Mouse (Mus musculus) C2C12 (cell line): ENCODE data around the gene Fam174b. TPM values are rescaled to one million over a fixed set of nuclear protein-coding genes. Genes with fewer than 3 reads are reported as not detected.

Source experiments
- H3K27me3 ChIP-seq: one replicate; pipeline ENCODE4 v1.6.1; 2011; ENCODE audit not compliant: control insufficient read depth, insufficient read depth, insufficient read length
- H3K36me3 ChIP-seq: one replicate; pipeline ENCODE4 v1.6.1; 2011; ENCODE audit not compliant: control insufficient read depth, insufficient read depth
- H3K4me3 ChIP-seq: one replicate; pipeline ENCODE4 v1.5.1; 2011; ENCODE audit warnings: mild to moderate bottlenecking, control low read depth; ENCODE audit not compliant: poor library complexity, insufficient read depth, severe bottlenecking
- H3K79me2 ChIP-seq: one replicate; pipeline ENCODE4 v1.6.1; 2011; ENCODE audit not compliant: control insufficient read depth, insufficient read depth
- H3K79me3 ChIP-seq: one replicate; pipeline ENCODE4 v1.6.1; 2011; ENCODE audit warnings: low read depth, control low read depth
- H3ac ChIP-seq: one replicate; pipeline ENCODE3; 2011; ENCODE audit warnings: low read depth; ENCODE audit not compliant: control insufficient read depth, insufficient read length
- CEBPB ChIP-seq: IDR thresholded peaks from one replicate; pipeline ENCODE4 v1.6.1; 2011; ENCODE audit warnings: low read depth, mild to moderate bottlenecking, control low read depth, moderate library complexity
- CTCF ChIP-seq: IDR thresholded peaks from one replicate; pipeline ENCODE4 v1.5.1; 2011; ENCODE audit not compliant: control insufficient read depth, insufficient read depth, insufficient read length
- FOSL1 ChIP-seq: IDR thresholded peaks from one replicate; pipeline ENCODE4 v1.8.0; 2011; ENCODE audit warnings: mild to moderate bottlenecking, low read length; ENCODE audit not compliant: poor library complexity, insufficient read depth, severe bottlenecking
- MAX ChIP-seq: IDR thresholded peaks from one replicate; pipeline ENCODE4 v1.6.1; 2011; ENCODE audit warnings: mild to moderate bottlenecking, control low read depth
- MYOD1 ChIP-seq: IDR thresholded peaks from one replicate; pipeline ENCODE4 v1.6.1; 2011; ENCODE audit warnings: low read depth; ENCODE audit not compliant: control insufficient read depth, insufficient read length
- MYOG ChIP-seq: IDR thresholded peaks from one replicate; pipeline ENCODE4 v1.6.1; 2011; ENCODE audit not compliant: control insufficient read depth, insufficient read length; ENCODE audit errors: extremely low read depth
- USF1 ChIP-seq: IDR thresholded peaks from one replicate; pipeline ENCODE4 v1.6.1; 2011; ENCODE audit warnings: low read depth, mild to moderate bottlenecking, control low read depth, moderate library complexity
- microRNA-seq: library from miRNA; unstranded; fragments of <30 nt; microRNA quantifications from one replicate; pipeline ENCODE4, GENCODE M21; 2019; ENCODE audit warnings: borderline microRNAs expressed
- polyA plus RNA-seq: library from polyadenylated mRNA; unstranded; fragments of >200 nt; fragmentation: generic; extraction: Trizol; gene quantifications from one replicate; pipeline ENCODE4 v1.2.1, GENCODE M21; 2012; ENCODE audit warnings: missing spikeins

The Fam174b gene
- polyA plus RNA-seq, 1 experiment: not detected

GRCm38 (mm10) chr7:73812176-73812575 lies 72.1 kb downstream of the Fam174b start:
- H3K4me3 ChIP-seq: no peak overlapping the region
- peaks cover 19% of the 10 kb centered on the region for H3K27me3 ChIP-seq
- no peaks in the 10 kb centered on the region for H3K79me3 ChIP-seq
- H3K36me3 ChIP-seq: no peaks in the 10 kb centered on the region
- TF ChIP-seq CEBPB (no peak), CTCF (no peak), MYOG (no peak), FOSL1 (no peak), MAX (no peak), USF1 (no peak), MYOD1 (no peak)
- H3K79me2 ChIP-seq: no peaks in the 10 kb centered on the region
- H3ac ChIP-seq: no peak overlapping the region

- H3K4me3 ChIP-seq: no peak overlapping the region
- no peaks in the 10 kb centered on the region for H3K79me3 ChIP-seq
- TF ChIP-seq MYOG: no peak
- TF ChIP-seq USF1: no peak
- TF ChIP-seq MYOD1: no peak
- TF ChIP-seq CTCF: no peak
- TF ChIP-seq CEBPB: no peak
- TF ChIP-seq FOSL1: no peak
- TF ChIP-seq MAX: no peak
- no peak overlapping the region for H3ac ChIP-seq
- no peaks in the 10 kb centered on the region for H3K79me2 ChIP-seq
- H3K36me3 ChIP-seq: no peaks in the 10 kb centered on the region
- peaks cover 19% of the 10 kb centered on the region for H3K27me3 ChIP-seq
Observed at GRCm38 (mm10) chr7:73813887-73814286, 73.8 kb downstream of the Fam174b start.

- H3K79me2 ChIP-seq: no peaks in the 10 kb centered on the region
- TF ChIP-seq FOSL1: no peak
- no peak for TF ChIP-seq MAX
- TF ChIP-seq USF1: no peak
- no peak for TF ChIP-seq CTCF
- TF ChIP-seq MYOG: no peak
- TF ChIP-seq MYOD1: no peak
- H3K27me3 ChIP-seq: peaks cover 19% of the 10 kb centered on the region
- H3K79me3 ChIP-seq: no peaks in the 10 kb centered on the region
- no peak overlapping the region for H3K4me3 ChIP-seq
- H3K36me3 ChIP-seq: no peaks in the 10 kb centered on the region
- H3ac ChIP-seq: no peak overlapping the region
Observed at GRCm38 (mm10) chr7:73814454-73814853, 74.4 kb downstream of the Fam174b start.

GRCm38 (mm10) chr7:73816255-73816996 lies 76.3 kb downstream of the Fam174b start:
- Histone ChIP-seq H3K36me3 (no peaks in the 10 kb centered on the region), H3K4me3 (no peak overlapping the region), H3K79me2 (no peaks in the 10 kb centered on the region), H3ac (no peak overlapping the region), H3K27me3 (peaks cover 19% of the 10 kb centered on the region), H3K79me3 (no peaks in the 10 kb centered on the region)
- TF ChIP-seq MYOG: no peak
- TF ChIP-seq FOSL1: no peak
- no peak for TF ChIP-seq CTCF
- TF ChIP-seq MAX: no peak

- Histone ChIP-seq H3K4me3 (no peak overlapping the region), H3K27me3 (peaks cover 3% of the 10 kb centered on the region), H3K79me3 (no peaks in the 10 kb centered on the region), H3ac (no peak overlapping the region), H3K36me3 (no peaks in the 10 kb centered on the region), H3K79me2 (no peaks in the 10 kb centered on the region)
- TF ChIP-seq USF1 (no peak), CEBPB (no peak), MAX (no peak), MYOG (no peak), CTCF (no peak), MYOD1 (no peak), FOSL1 (no peak)
Observed at GRCm38 (mm10) chr7:73819366-73819765, 79.3 kb downstream of the Fam174b start.

Small RNA genes lying within 50 kb of the gene (microRNA-seq; reads per million reads assigned to microRNA genes)
- gene Mir7234: not detected

Other genes with a start within 250 kb of the Fam174b start
- gene Chd2, start 198.5 kb upstream of the Fam174b start, polyA plus RNA-seq: 5.8 TPM